Mouse (Mus musculus) forebrain, embryonic 13.5 days (tissue): ENCODE measurements around the gene Zp2. TPM values are rescaled to one million over a fixed set of nuclear protein-coding genes. Genes with fewer than 3 reads are reported as not detected.

ENCODE experiments used
- ATAC-seq: fragments of 200-750 bp; cut with Nextera tagmentation; 2 replicates; pipeline ENCODE4 v1.8.0; 2017
- H3K27ac ChIP-seq: fragments of 300-500 bp; sonication (generic); 2 replicates; pipeline ENCODE4 v1.5.1; 2015; ENCODE audit warnings: inconsistent platforms, mild to moderate bottlenecking, moderate library complexity
- H3K27me3 ChIP-seq: fragments of 300-500 bp; sonication (generic); 2 replicates; pipeline ENCODE4 v1.6.1; 2015; ENCODE audit warnings: mild to moderate bottlenecking, inconsistent platforms
- H3K36me3 ChIP-seq: fragments of 300-500 bp; sonication (generic); 2 replicates; pipeline ENCODE4 v1.6.1; 2015; ENCODE audit warnings: mild to moderate bottlenecking, inconsistent platforms; ENCODE audit not compliant: poor library complexity, severe bottlenecking
- H3K4me1 ChIP-seq: fragments of 300-500 bp; sonication (generic); 2 replicates; pipeline ENCODE4 v1.6.1; 2015; ENCODE audit warnings: inconsistent platforms
- H3K4me2 ChIP-seq: fragments of 300-500 bp; sonication (generic); 2 replicates; pipeline ENCODE4 v1.6.1; 2015; ENCODE audit warnings: inconsistent platforms, mild to moderate bottlenecking, moderate library complexity
- H3K4me3 ChIP-seq: fragments of 300-500 bp; sonication (generic); 2 replicates; pipeline ENCODE4 v1.5.1; 2015; ENCODE audit warnings: mild to moderate bottlenecking, inconsistent platforms
- H3K9ac ChIP-seq: fragments of 300-500 bp; sonication (generic); 2 replicates; pipeline ENCODE4 v1.6.1; 2015; ENCODE audit warnings: mild to moderate bottlenecking, inconsistent platforms
- H3K9me3 ChIP-seq: fragments of 300-500 bp; sonication (generic); replicated peaks from 2 replicates; pipeline ENCODE4 v1.6.1; 2016; ENCODE audit warnings: inconsistent platforms
- WGBS: fragments of 180-500 bp; shearing (Covaris S2); methylation state at CpG from one replicate; pipeline ENCODE4 v1.1.7; 2015; 5-methylcytosine and 5-hydroxymethylcytosine counted together
- polyA plus RNA-seq: library from polyadenylated mRNA; unstranded; fragments of >200 nt; fragmentation: Nextera tagmentation; extraction: Ambion mirVana; gene quantifications from 2 replicates; pipeline ENCODE4 v1.2.1, GENCODE M21; 2015

Zp2 gene
- polyA plus RNA-seq, 1 experiment from 2014 or later = not detected

DNA sequence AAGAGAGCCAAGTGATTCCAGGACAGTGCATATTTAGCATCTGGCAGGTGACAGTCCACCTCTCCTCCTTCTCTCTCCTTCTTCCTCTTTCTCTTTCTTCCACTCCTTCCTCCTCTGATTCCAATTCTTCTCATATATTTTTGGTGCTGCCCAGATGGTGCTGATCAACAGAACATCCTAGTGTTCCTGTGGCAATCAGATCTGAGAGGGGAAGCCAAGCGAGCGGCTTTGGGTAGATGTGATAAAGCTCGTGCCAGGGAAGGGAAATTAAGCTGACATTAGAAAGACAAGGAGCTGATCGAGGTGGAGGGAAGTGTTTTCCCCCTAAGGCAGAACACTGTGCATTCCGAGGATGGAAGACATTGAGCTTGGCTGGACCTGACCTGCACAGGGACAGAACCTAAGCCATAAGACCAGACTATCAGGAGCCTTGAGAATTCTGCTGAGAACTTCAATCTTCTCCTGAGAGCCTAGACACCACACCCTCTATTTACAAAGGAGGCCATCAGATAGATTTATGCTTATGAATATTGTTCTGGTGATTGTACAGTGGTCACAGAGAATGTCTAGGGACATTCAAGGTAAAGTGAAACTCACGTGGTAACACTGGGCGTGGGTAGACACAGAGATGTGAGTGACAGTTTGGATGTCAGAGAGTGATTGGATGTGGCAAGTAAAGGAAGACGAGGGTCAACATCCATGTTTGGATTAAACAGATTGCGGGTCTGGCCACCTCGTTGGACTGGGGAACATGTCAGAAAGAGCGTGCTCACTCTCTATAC is 29.8 kb upstream of the Zp2 start:
- H3K36me3 ChIP-seq = no peaks in the 10 kb centered on the region
- WGBS = 90% methylated on average over 11 of the region's 11 CpGs
- H3K4me2 ChIP-seq = no peak overlapping the region
- no peaks in the 10 kb centered on the region for H3K9me3 ChIP-seq
- H3K9ac ChIP-seq = no peak overlapping the region
- H3K4me3 ChIP-seq = no peak overlapping the region
- peaks cover 7% of the 10 kb centered on the region; the same call in 1 of the 2 replicates for H3K4me1 ChIP-seq
- H3K27ac ChIP-seq = no peak overlapping the region
- no peak for ATAC-seq
- no peaks in the 10 kb centered on the region for H3K27me3 ChIP-seq

DNA sequence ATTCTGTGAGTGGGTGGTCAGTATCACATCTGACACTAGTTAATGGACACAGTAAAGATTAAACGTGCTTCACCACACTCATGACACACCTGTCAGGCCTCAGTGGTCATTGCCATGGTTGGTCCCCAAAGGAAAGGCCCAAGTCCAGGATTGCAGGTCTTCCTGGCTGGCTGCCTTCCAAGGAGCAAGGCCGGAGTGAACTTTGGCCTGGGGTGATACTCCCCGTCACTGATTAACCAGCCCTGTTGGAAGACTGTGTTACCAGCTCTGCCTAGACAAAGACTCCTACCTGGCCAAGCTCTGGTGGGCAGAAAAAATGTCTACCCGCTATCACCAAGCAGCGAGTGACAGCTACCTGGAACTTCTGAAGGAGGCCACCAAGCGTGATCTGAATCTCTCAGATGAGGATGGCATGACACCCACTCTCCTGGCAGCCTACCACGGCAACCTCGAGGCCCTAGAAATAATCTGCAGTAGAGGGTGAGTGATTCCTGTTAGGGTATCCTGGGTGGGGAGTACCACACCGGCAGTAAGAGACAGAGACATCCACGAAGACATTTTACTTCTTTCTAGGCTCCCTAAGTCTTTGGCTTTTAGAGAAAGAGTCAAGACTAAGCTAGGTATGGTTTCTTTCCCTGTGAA is 28.6 kb upstream of the Zp2 start, which contains the start of gene Anks4b:
TSS of gene Anks4b (plus strand) at position 256 of the 642 bp plus-strand sequence.
- WGBS = 88% methylated on average over 10 of the region's 10 CpGs
- Histone ChIP-seq H3K27ac (no peak within 1 kb of the TSS), H3K4me3 (no peak within 1 kb of the TSS), H3K36me3 (no peaks in the 10 kb centered on the region), H3K9ac (no peak within 1 kb of the TSS), H3K27me3 (no peaks in the 10 kb centered on the region), H3K4me1 (peaks cover under 1% of the 10 kb centered on the region; the same call in 1 of the 2 replicates), H3K4me2 (no peak within 1 kb of the TSS), H3K9me3 (no peaks in the 10 kb centered on the region)
- ATAC-seq = no peak

DNA sequence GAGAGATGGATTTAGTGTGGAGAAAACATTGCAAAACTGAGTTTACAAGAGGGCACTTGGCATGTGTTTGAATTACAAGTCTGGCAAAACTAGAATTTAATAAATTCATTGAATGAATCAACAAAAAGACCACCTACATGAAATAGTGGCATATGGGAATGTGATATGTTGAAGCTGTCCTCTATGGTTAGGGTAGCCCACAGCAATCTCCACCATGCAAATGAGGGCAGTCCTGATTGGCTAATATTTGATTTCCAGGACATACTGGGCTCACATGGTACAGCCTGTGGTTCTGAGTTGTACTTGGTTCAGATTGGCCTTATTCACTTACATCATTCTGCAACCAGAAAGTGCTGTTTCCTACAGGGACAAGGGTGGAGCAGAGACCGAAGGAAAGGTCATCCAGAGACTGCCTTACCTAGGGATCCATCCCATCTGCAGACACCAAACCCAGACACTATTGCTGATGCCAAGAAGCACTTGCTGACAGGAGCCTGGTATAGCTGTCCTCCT is 27.2 kb upstream of the Zp2 start:
- 100% methylated on average over 1 of the region's 1 CpGs for WGBS
- no peaks in the 10 kb centered on the region for H3K9me3 ChIP-seq
- no peaks in the 10 kb centered on the region for H3K27me3 ChIP-seq
- H3K4me1 ChIP-seq = no peaks in the 10 kb centered on the region
- no peak overlapping the region for H3K27ac ChIP-seq
- H3K9ac ChIP-seq = no peak overlapping the region
- no peak overlapping the region for H3K4me2 ChIP-seq
- no peak overlapping the region for H3K4me3 ChIP-seq
- H3K36me3 ChIP-seq = no peaks in the 10 kb centered on the region
- ATAC-seq = no peak

DNA sequence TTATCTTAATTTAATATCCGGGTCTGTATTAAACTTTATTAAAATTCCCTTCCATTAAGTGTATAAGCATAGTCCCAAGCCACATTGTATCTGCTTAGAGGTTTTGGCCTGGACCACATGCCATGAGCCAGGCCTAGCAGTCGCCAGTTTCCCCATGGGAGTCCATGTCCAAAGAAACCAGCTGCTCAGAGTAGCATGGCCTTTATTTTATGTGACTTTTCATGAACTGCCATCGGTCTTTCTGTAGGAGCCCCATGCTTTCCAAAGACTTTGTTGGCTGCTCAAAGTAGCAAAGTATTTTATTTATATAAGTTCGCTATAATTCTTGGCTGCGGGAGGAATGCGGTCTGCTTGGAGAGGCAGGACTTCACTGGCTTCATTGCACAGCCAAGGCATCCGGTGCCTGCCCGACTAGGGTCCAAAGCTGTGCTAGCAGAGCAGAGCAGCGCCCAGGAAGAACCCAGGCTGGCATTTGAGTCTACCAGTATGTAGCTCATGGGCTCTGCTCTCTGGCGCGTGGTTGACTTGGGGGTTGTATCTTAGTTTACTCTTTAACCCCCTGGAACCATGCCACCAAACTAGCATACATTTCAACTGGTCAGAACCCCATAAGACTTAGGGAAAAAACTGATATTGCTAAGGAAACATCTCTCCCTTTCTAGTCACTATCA is 18.6 kb upstream of the Zp2 start:
- Histone ChIP-seq H3K36me3 (no peaks in the 10 kb centered on the region), H3K9me3 (no peaks in the 10 kb centered on the region), H3K4me1 (no peaks in the 10 kb centered on the region), H3K9ac (no peak overlapping the region), H3K27ac (no peak overlapping the region), H3K4me3 (no peak overlapping the region), H3K27me3 (peaks cover 56% of the 10 kb centered on the region), H3K4me2 (no peak overlapping the region)
- 91% methylated on average over 11 of the region's 11 CpGs for WGBS
- ATAC-seq = no peak

DNA sequence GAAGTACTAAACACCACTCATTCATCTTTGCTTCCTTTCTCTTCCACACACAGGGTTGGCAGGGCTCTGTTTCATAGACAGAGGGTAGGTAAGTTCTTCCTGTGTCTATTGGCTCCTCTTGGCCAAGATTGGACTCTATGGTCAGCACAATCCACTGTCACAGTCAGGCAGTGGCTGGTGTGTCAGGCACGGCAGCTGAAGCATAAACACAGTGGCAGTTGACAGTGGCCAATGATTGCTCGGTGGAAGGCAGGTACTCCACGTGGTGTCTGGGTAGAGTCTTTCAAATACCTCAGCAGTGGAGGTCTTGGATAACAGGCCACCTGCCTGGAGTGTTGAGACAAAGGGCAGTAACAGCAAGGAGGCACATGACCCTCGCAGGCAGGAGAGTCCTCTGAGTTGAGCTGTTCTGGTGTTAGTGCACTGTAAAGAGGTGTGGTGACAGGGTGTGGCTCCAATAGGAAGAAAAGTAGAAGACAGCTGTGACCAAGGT is 13.1 kb upstream of the Zp2 start:
- no peak overlapping the region for H3K4me3 ChIP-seq
- no peak overlapping the region for H3K27ac ChIP-seq
- no peaks in the 10 kb centered on the region for H3K36me3 ChIP-seq
- peaks cover 21% of the 10 kb centered on the region for H3K4me1 ChIP-seq
- no peak overlapping the region for H3K9ac ChIP-seq
- H3K4me2 ChIP-seq = no peak overlapping the region
- H3K27me3 ChIP-seq = peaks cover 76% of the 10 kb centered on the region
- no peaks in the 10 kb centered on the region for H3K9me3 ChIP-seq
- WGBS = 3% methylated on average over 4 of the region's 4 CpGs
- peak; percentile 44; the same call in 1 of the 2 replicates for ATAC-seq

DNA sequence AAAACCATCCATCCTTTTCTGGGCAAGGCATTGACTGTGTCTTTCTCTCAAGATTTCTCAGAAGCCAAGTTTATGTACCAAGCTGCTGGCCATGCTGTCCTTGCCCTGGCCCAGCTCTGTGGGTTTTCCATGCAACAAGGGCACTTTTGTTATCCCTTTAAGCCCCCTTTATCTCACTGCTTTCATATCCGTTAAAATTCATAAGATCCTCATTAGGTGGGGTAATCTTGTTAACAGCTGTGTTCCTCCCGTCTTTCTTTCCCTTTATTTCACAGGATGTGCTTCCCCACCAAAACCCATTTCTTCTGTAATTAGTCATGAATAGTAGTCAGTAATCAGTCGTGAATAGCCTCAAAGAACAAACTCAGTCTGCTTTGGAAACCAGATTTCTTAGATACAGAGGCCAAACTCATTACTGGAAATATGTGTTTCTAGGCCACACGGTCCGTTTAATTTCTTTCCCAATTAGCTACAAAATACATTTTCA is 12.5 kb upstream of the Zp2 start:
- Histone ChIP-seq H3K27me3 (peaks cover 79% of the 10 kb centered on the region), H3K4me2 (no peak overlapping the region), H3K9ac (no peak overlapping the region), H3K4me3 (no peak overlapping the region), H3K9me3 (no peaks in the 10 kb centered on the region), H3K4me1 (peaks cover 21% of the 10 kb centered on the region), H3K27ac (peak overlapping the region; percentile 45; the same call in 1 of the 2 replicates), H3K36me3 (no peaks in the 10 kb centered on the region)
- WGBS = 5% methylated on average over 5 of the region's 5 CpGs
- peak; percentile 80 for ATAC-seq

DNA sequence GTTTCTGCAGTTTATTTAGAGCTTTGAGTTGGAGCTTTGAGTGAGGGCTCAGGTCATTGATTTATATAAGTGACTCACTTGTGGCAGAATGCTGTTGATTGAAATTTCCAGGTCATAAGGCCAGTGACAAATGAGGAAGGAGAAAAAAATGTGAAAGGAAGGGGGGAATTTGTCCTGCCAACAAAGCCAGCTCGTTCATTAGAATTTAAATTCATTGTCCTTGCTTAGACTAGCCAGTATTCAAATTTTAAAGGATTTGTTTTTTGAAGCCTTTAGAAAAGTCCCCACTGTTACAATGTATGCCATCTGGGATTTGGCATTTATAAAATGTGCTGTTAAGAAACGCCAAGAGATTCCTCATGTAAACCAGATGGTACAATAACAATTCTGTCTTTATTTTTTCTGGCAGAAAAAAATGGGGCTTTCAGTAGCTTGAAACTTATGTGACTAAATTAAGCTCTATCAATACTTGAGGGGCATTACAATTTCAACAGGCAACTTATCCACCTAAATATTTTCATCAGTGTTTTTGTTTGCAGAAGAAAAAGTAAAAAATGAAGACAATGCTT is 11.8 kb upstream of the Zp2 start:
- Histone ChIP-seq H3K36me3 (no peaks in the 10 kb centered on the region), H3K4me2 (no peak overlapping the region), H3K4me1 (peaks cover 21% of the 10 kb centered on the region), H3K27me3 (peaks cover 79% of the 10 kb centered on the region), H3K27ac (peak overlapping the region; percentile 2; the same call in 1 of the 2 replicates), H3K4me3 (no peak overlapping the region), H3K9me3 (no peaks in the 10 kb centered on the region), H3K9ac (no peak overlapping the region)
- WGBS = 8% methylated on average over 2 of the region's 2 CpGs
- peak; percentile 73; the same call in 1 of the 2 replicates for ATAC-seq

DNA sequence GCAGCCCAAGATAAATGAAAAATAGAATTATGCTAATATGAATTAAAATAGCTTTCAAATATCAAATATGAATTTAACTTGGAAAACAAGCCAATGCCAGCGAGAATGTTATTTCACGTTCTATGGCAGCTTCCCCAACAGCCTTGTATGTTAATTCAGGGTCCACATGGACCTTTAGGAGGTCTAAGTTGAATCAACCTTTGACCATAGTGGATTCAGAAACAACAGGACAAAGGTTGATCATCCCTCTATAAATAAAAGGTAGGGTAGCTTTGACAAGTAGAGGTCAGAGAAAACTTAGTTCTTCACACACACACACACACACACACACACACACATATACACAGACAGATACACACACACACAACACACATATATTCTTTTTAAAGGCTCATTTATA is 5.8 kb upstream of the Zp2 start:
- Histone ChIP-seq H3K9ac (no peak overlapping the region), H3K9me3 (no peaks in the 10 kb centered on the region), H3K36me3 (no peaks in the 10 kb centered on the region), H3K4me3 (no peak overlapping the region), H3K4me2 (no peak overlapping the region), H3K27ac (no peak overlapping the region), H3K27me3 (peaks cover 61% of the 10 kb centered on the region), H3K4me1 (no peaks in the 10 kb centered on the region)
- 87% methylated on average over 2 of the region's 2 CpGs for WGBS
- no peak for ATAC-seq

DNA sequence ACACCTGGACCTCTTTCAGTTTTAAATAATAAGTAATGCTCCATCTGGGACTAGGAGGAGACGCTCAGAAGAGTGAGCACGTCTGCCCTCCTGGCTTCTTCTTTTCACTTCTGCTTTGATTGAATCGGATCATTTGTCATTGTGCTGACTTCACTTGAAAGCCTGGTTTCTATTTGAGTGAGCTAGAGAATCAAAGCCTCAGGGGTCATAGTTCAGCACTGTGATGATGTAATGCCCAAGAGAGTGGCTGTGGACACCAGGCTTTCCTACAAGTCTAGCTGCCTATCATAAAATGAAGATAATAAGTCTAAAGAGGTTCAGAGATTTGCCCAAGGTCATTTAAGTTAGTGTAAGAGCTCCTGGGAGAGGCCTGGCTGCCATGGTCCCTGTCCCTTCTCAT is 5.2 kb upstream of the Zp2 start:
- no peak overlapping the region for H3K4me3 ChIP-seq
- no peaks in the 10 kb centered on the region for H3K4me1 ChIP-seq
- WGBS = 19% methylated on average over 3 of the region's 3 CpGs
- H3K4me2 ChIP-seq = no peak overlapping the region
- no peaks in the 10 kb centered on the region for H3K9me3 ChIP-seq
- no peak overlapping the region for H3K9ac ChIP-seq
- peaks cover 59% of the 10 kb centered on the region for H3K27me3 ChIP-seq
- no peaks in the 10 kb centered on the region for H3K36me3 ChIP-seq
- ATAC-seq = no peak
- H3K27ac ChIP-seq = no peak overlapping the region

DNA sequence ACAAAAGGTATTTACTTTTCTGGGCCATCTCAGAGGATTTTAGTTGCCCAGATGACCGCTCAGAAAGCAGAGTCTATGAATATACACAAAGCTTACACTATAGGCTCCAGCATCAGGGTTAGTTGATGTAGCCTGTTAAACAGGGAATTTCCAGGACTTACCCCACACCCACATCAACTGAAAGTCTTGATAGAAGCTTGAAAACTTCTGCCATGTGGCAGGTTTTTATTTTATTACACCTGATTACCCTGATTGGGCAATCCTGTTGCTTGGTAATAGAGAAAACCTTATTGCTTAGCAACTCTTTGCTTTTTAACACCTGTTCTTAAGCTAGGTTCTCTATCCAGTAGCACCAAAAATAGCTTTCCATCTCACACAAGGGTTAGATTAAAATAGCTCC is 2.3 kb downstream of the Zp2 start:
- Histone ChIP-seq H3K27me3 (peaks cover 26% of the 10 kb centered on the region), H3K9ac (no peak overlapping the region), H3K4me2 (no peak overlapping the region), H3K27ac (no peak overlapping the region), H3K9me3 (no peaks in the 10 kb centered on the region), H3K4me3 (no peak overlapping the region), H3K36me3 (no peaks in the 10 kb centered on the region), H3K4me1 (no peaks in the 10 kb centered on the region)
- 84% methylated on average over 1 of the region's 1 CpGs for WGBS
- no peak for ATAC-seq

DNA sequence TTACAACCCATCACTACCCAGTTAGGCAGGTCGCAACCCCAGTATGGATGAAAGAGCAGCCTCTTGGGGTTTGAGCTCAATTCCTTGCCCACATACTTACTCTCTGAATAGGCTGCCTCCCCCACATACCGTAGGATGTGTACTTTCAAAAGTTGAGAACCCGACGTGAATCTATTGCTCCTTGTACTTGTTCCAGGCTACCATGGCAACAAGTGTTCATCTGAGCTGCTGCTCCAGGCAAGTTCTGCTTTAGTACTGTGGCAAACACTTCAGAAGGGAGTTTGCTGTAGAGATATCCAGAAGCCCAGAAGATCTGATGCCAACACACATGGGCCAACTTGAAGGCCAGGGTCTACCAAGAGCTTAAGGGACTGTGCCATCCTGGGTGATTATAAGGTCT is 16.1 kb downstream of the Zp2 start:
- 54% methylated on average over 4 of the region's 4 CpGs for WGBS
- H3K4me2 ChIP-seq = no peak overlapping the region
- no peaks in the 10 kb centered on the region; the same call in 1 of the 2 replicates for H3K27me3 ChIP-seq
- H3K9ac ChIP-seq = no peak overlapping the region
- H3K9me3 ChIP-seq = no peaks in the 10 kb centered on the region
- no peak overlapping the region for H3K27ac ChIP-seq
- no peaks in the 10 kb centered on the region for H3K36me3 ChIP-seq
- H3K4me1 ChIP-seq = peaks cover 5% of the 10 kb centered on the region; the same call in 1 of the 2 replicates
- no peak for ATAC-seq
- no peak overlapping the region for H3K4me3 ChIP-seq
